Mouse (Mus musculus): Measurements from ENCODE around the gene E2f6. TPM values are rescaled to one million over a fixed set of nuclear protein-coding genes. Genes with fewer than 3 reads are reported as not detected.

Gene E2f6
- polyA plus RNA-seq, 1 experiment from 2014 or later = 75.6 TPM

GRCm38 (mm10) chr12:16870405-16871068 is 59.8 kb downstream of the E2f6 start:
- Histone ChIP-seq H3K4me3 (no peak overlapping the region), H3K36me3 (no peaks in the 10 kb centered on the region), H3K9ac (no peak overlapping the region), H3K27ac (peak overlapping the region; percentile 64; the same call in 1 of the 2 replicates), H3K27me3 (no peaks in the 10 kb centered on the region), H3K4me2 (replicated peaks) (no peak overlapping the region), H3K9me3 (replicated peaks) (0 out of 2 replicates have a peak, but pooled peaks cover 4% of the 10 kb centered on the region), H3K4me1 (peaks cover 17% of the 10 kb centered on the region)
- WGBS = 39% methylated on average over 8 of the region's 8 CpGs
- no peak for ATAC-seq (ENCODE audit: low FRiP score)

- Histone ChIP-seq H3K9me3 (replicated peaks) (0 out of 2 replicates have a peak, but pooled peaks cover 4% of the 10 kb centered on the region), H3K36me3 (no peaks in the 10 kb centered on the region), H3K27ac (no peak overlapping the region), H3K27me3 (no peaks in the 10 kb centered on the region), H3K4me1 (peaks cover 20% of the 10 kb centered on the region), H3K4me3 (no peak overlapping the region), H3K4me2 (replicated peaks) (no peak overlapping the region), H3K9ac (no peak overlapping the region)
- ATAC-seq (ENCODE audit: low FRiP score) = no peak
- 83% methylated on average over 1 of the region's 1 CpGs for WGBS
These were observed 61.2 kb downstream of the E2f6 start for GRCm38 (mm10) chr12:16872006-16872405.

GRCm38 (mm10) chr12:16872926-16873464 is 62.2 kb downstream of the E2f6 start:
- H3K27me3 ChIP-seq = no peaks in the 10 kb centered on the region
- ATAC-seq (ENCODE audit: low FRiP score) = no peak
- H3K4me2 ChIP-seq (replicated peaks) = no peak overlapping the region
- H3K9me3 ChIP-seq (replicated peaks) = 0 out of 2 replicates have a peak, but pooled peaks cover 4% of the 10 kb centered on the region
- 76% methylated on average over 7 of the region's 7 CpGs for WGBS
- H3K36me3 ChIP-seq = no peaks in the 10 kb centered on the region
- H3K27ac ChIP-seq = no peak overlapping the region
- H3K9ac ChIP-seq = no peak overlapping the region
- H3K4me3 ChIP-seq = no peak overlapping the region
- H3K4me1 ChIP-seq = peaks cover 21% of the 10 kb centered on the region

GRCm38 (mm10) chr12:16873549-16873948 is 62.8 kb downstream of the E2f6 start:
- no peak for ATAC-seq (ENCODE audit: low FRiP score)
- 92% methylated on average over 7 of the region's 7 CpGs for WGBS
- Histone ChIP-seq H3K4me2 (replicated peaks) (no peak overlapping the region), H3K27ac (no peak overlapping the region), H3K4me1 (peaks cover 21% of the 10 kb centered on the region), H3K9ac (no peak overlapping the region), H3K36me3 (no peaks in the 10 kb centered on the region), H3K27me3 (no peaks in the 10 kb centered on the region), H3K4me3 (no peak overlapping the region), H3K9me3 (replicated peaks) (0 out of 2 replicates have a peak, but pooled peaks cover 4% of the 10 kb centered on the region)

GRCm38 (mm10) chr12:16874086-16874485 is 63.3 kb downstream of the E2f6 start:
- no peaks in the 10 kb centered on the region for H3K27me3 ChIP-seq
- H3K4me3 ChIP-seq = no peak overlapping the region
- H3K9me3 ChIP-seq (replicated peaks) = 0 out of 2 replicates have a peak, but pooled peaks cover 4% of the 10 kb centered on the region
- H3K9ac ChIP-seq = no peak overlapping the region
- no peak for ATAC-seq (ENCODE audit: low FRiP score)
- H3K27ac ChIP-seq = no peak overlapping the region
- WGBS = 58% methylated on average over 2 of the region's 2 CpGs
- no peak overlapping the region for H3K4me2 ChIP-seq (replicated peaks)
- peaks cover 17% of the 10 kb centered on the region for H3K4me1 ChIP-seq
- no peaks in the 10 kb centered on the region for H3K36me3 ChIP-seq

GRCm38 (mm10) chr12:16875269-16875668 is 64.5 kb downstream of the E2f6 start:
- Histone ChIP-seq H3K27me3 (no peaks in the 10 kb centered on the region), H3K9me3 (replicated peaks) (0 out of 2 replicates have a peak, but pooled peaks cover 4% of the 10 kb centered on the region), H3K27ac (no peak overlapping the region), H3K36me3 (no peaks in the 10 kb centered on the region), H3K4me3 (no peak overlapping the region), H3K9ac (no peak overlapping the region), H3K4me1 (peaks cover 7% of the 10 kb centered on the region), H3K4me2 (replicated peaks) (no peak overlapping the region)
- no peak for ATAC-seq (ENCODE audit: low FRiP score)
- 93% methylated on average over 4 of the region's 4 CpGs for WGBS

GRCm38 (mm10) chr12:16875678-16876077 is 64.9 kb downstream of the E2f6 start:
- 80% methylated on average over 7 of the region's 7 CpGs for WGBS

GRCm38 (mm10) chr12:16876667-16877066 is 65.9 kb downstream of the E2f6 start:
- Histone ChIP-seq H3K4me1 (0 out of 2 replicates have a peak, but pooled peaks cover 4% of the 10 kb centered on the region), H3K27ac (no peak overlapping the region), H3K36me3 (no peaks in the 10 kb centered on the region), H3K4me3 (no peak overlapping the region), H3K9me3 (replicated peaks) (no peaks in the 10 kb centered on the region), H3K9ac (no peak overlapping the region), H3K27me3 (no peaks in the 10 kb centered on the region), H3K4me2 (replicated peaks) (no peak overlapping the region)
- WGBS = 58% methylated on average over 3 of the region's 3 CpGs
- ATAC-seq (ENCODE audit: low FRiP score) = no peak

More at GRCm38 (mm10) chr12:16875678-16876077, 64.9 kb downstream of the E2f6 start:
- Histone ChIP-seq H3K27me3 (no peaks in the 10 kb centered on the region), H3K4me3 (no peak overlapping the region), H3K4me1 (0 out of 2 replicates have a peak, but pooled peaks cover 4% of the 10 kb centered on the region), H3K36me3 (no peaks in the 10 kb centered on the region), H3K9ac (no peak overlapping the region), H3K27ac (no peak overlapping the region), H3K4me2 (replicated peaks) (no peak overlapping the region), H3K9me3 (replicated peaks) (0 out of 2 replicates have a peak, but pooled peaks cover 4% of the 10 kb centered on the region)
- no peak for ATAC-seq (ENCODE audit: low FRiP score)

- no peak for ATAC-seq (ENCODE audit: low FRiP score)
- WGBS = 61% methylated on average over 5 of the region's 5 CpGs
- Histone ChIP-seq H3K36me3 (no peaks in the 10 kb centered on the region), H3K27me3 (no peaks in the 10 kb centered on the region), H3K27ac (no peak overlapping the region), H3K9me3 (replicated peaks) (no peaks in the 10 kb centered on the region), H3K9ac (no peak overlapping the region), H3K4me2 (replicated peaks) (no peak overlapping the region), H3K4me3 (no peak overlapping the region), H3K4me1 (0 out of 2 replicates have a peak, but pooled peaks cover 4% of the 10 kb centered on the region)
These were observed 66.4 kb downstream of the E2f6 start for GRCm38 (mm10) chr12:16877141-16877540.

GRCm38 (mm10) chr12:16877679-16878078 is 66.9 kb downstream of the E2f6 start:
- no peak overlapping the region for H3K4me2 ChIP-seq (replicated peaks)
- no peak for ATAC-seq (ENCODE audit: low FRiP score)
- H3K9me3 ChIP-seq (replicated peaks) = no peaks in the 10 kb centered on the region
- 69% methylated on average over 1 of the region's 1 CpGs for WGBS
- no peak overlapping the region for H3K9ac ChIP-seq
- H3K4me3 ChIP-seq = no peak overlapping the region
- no peaks in the 10 kb centered on the region for H3K27me3 ChIP-seq
- 0 out of 2 replicates have a peak, but pooled peaks cover 4% of the 10 kb centered on the region for H3K4me1 ChIP-seq
- no peak overlapping the region for H3K27ac ChIP-seq
- H3K36me3 ChIP-seq = no peaks in the 10 kb centered on the region

- H3K27me3 ChIP-seq = no peaks in the 10 kb centered on the region
- no peaks in the 10 kb centered on the region for H3K36me3 ChIP-seq
- 0 out of 2 replicates have a peak, but pooled peaks cover 4% of the 10 kb centered on the region for H3K4me1 ChIP-seq
- WGBS = 91% methylated on average over 1 of the region's 1 CpGs
- no peak for ATAC-seq (ENCODE audit: low FRiP score)
- H3K9ac ChIP-seq = no peak overlapping the region
- no peak overlapping the region for H3K4me2 ChIP-seq (replicated peaks)
- H3K9me3 ChIP-seq (replicated peaks) = no peaks in the 10 kb centered on the region
- H3K27ac ChIP-seq = no peak overlapping the region
- no peak overlapping the region for H3K4me3 ChIP-seq
These were observed 68.6 kb downstream of the E2f6 start for GRCm38 (mm10) chr12:16879369-16879768.

GRCm38 (mm10) chr12:16880077-16880476 is 69.3 kb downstream of the E2f6 start:
- H3K4me2 ChIP-seq (replicated peaks) = no peak overlapping the region
- H3K9me3 ChIP-seq (replicated peaks) = no peaks in the 10 kb centered on the region
- H3K4me3 ChIP-seq = no peak overlapping the region
- H3K4me1 ChIP-seq = 0 out of 2 replicates have a peak, but pooled peaks cover 4% of the 10 kb centered on the region
- no peaks in the 10 kb centered on the region for H3K27me3 ChIP-seq
- no peaks in the 10 kb centered on the region for H3K36me3 ChIP-seq
- 91% methylated on average over 4 of the region's 4 CpGs for WGBS
- ATAC-seq (ENCODE audit: low FRiP score) = no peak
- no peak overlapping the region for H3K27ac ChIP-seq
- H3K9ac ChIP-seq = no peak overlapping the region
